Mouse (Mus musculus) adrenal gland, adult (tissue): ENCODE measurements at regions not wholly inside any gene's neighbourhood (a gene's known extent, or its start where the extent isn't known, plus 50 kb on each side); places are given as distances from the start of the nearest gene placed in this dataset.

Source experiments
- DNase-seq, 2 experiments: peaks; one replicate each; pipeline ENCODE4 v3.0.0; 2022 to 2023; ENCODE audit warnings: low spot score in 1 of 2; ENCODE audit not compliant: inconsistent age in 2 of 2

GRCm38 (mm10) chr10:84080236-84080635 is 357.6 kb downstream of the 1500009L16Rik start:
- no peak for DNase-seq

- DNase-seq = no peak
Observed at GRCm38 (mm10) chr10:84081673-84082072, 358.7 kb downstream of the Nuak1 start.

- DNase-seq = no peak
Observed at GRCm38 (mm10) chr10:84087528-84087927, 352.9 kb downstream of the Nuak1 start.

DNA sequence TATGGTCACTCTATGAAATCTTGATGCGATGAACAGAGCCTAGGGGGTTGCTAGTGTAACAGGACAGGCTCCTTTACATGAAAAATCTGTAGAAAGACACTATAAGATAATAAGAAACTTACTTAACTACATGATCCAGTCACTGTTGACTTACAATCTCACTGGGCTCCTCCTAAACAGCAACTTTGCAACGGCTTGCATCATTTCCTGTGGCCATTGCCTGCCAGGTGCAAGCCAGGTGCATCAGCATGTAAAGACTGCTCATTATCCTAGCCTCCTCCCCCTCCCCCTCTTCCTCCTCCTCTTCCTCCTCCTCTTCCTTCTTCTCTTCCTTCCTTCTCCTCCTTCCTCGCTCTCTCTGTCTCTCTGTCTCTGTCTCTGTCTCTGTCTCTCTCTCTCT is 352.5 kb downstream of the Nuak1 start:
- DNase-seq = no peak

DNA sequence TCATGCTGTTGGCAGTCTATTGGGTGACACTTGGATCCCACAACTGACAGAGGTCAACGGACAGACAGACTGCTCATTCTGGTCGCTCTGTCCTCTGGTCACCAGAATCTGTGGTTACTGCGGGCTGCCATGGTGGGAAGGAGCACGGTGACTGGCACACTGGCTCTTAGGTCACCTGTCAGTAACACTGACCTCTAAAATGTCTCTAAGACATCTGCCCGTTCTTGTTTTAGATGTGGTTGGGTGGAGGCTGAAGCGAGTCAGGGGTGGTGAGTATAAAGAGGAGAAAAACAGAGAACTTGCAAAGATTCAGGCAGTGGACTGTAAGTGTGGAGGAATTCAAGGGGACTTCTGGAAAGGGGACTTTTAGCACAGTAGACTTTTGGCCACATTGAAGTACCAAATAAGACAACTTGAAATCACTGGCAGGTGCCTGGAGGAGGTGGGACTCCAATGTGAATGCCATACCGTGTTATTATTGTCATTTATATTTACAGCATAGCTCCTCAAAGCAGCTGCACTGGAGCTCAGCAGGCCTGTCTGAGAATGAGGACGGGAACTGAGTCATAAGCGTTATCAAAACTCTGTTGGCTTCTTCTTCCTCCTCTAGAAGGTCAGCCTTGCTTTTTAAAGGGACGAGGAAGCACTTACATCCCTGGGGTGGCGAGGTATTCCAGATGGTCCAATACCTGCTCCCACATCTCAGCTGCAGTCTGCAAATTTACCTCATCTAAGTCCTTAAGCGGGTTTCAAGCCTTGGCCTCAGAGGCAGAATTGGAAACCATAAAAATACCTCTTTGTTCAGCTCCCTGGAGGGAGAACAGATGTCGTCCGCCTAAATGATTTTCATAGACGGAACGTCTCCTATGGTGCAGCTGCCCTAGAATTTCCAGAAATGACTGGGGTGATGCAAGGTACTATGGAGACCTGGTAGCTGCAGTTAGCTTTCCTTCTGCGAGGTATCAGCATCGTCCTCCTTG is 351.3 kb downstream of the Nuak1 start:
- DNase-seq = no peak

DNA sequence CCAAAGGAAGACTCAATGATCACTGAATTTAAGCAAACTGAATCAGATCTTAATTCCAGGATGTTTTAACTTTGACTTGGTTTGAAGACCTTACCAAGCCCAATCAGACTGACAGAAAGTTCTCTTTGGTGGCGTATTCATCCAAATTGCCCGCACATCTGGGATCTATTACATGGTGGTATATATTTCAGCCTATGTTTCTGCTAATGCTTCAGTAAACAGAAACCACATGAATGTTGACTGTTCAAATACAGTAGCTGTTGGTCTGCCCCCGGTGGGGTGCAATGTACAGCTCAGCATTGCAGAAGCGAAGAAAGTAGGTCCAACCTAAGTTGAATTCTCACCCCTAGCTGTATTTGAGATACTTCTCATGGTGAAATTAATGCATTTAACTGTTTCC is 346.5 kb downstream of the Nuak1 start:
- DNase-seq = no peak

GRCm38 (mm10) chr10:84097196-84097595 is 343.2 kb downstream of the Nuak1 start:
- DNase-seq = no peak

- peak in 1 of 2 experiments; percentile 28 for DNase-seq
Observed at GRCm38 (mm10) chr10:84103985-84104384, 336.4 kb downstream of the Nuak1 start.

GRCm38 (mm10) chr10:84104556-84104955 is 335.8 kb downstream of the Nuak1 start:
- no peak for DNase-seq

- DNase-seq = no peak
Observed at GRCm38 (mm10) chr10:84109680-84110371, 330.6 kb downstream of the Nuak1 start.

- DNase-seq = no peak
Observed at GRCm38 (mm10) chr10:84110372-84110985, 329.9 kb downstream of the Nuak1 start.

- DNase-seq = no peak
Observed at GRCm38 (mm10) chr10:84111502-84111901, 328.9 kb downstream of the Nuak1 start.

DNA sequence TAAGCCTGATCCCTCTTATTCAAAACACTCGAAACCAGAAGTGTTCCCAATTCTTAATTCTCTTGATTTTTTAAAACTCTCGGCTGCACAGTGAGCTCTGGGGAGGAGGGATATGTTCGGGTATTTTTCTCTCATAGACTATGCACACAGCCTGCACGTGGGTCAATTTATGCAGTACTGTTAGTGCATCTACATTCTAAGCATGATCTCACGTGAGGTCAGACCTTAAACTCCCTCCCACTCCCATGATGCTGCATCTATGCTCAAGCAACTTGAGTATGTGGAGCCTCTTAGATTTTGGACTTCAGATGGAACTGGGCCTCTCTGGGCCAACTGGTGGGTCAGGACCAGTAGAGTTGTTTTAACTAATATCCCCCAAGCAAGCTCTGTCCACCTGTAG is 328.5 kb downstream of the Nuak1 start:
- DNase-seq = no peak

DNA sequence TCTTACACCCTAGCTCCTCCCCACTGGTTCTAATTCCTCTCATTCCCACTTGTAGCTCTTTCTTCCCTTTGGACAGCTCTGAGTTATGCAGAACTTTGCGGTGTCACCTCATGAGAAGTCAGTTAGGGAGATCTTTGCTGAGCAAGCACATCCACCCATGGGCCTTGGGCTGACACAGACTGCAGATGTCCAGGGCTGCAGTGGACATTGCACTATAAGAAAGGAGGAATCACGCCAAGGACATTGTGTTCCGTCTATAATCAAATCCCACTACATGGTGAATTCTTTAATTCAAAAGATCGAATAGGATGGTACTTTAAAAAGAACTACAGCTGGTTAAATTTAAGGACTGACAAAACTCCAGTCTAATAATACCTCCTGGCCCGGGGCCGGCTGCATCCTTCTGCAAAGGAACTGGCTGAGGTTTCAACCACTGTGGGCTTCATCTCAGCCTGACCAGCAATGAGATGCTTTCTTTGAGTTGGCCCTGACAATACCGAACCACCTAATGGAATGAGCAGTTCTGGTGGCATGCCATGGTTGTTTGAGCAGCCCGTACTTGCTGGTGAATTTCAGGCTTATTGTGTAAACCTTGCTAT is 320.3 kb downstream of the Nuak1 start:
- DNase-seq = no peak

GRCm38 (mm10) chr10:84137019-84137658 is 303.3 kb downstream of the Nuak1 start:
- no peak for DNase-seq

- DNase-seq = no peak
Observed at GRCm38 (mm10) chr10:84142741-84143454, 297.5 kb downstream of the Nuak1 start.

- no peak for DNase-seq
Observed at GRCm38 (mm10) chr10:84143674-84144343, 296.6 kb downstream of the Nuak1 start.

DNA sequence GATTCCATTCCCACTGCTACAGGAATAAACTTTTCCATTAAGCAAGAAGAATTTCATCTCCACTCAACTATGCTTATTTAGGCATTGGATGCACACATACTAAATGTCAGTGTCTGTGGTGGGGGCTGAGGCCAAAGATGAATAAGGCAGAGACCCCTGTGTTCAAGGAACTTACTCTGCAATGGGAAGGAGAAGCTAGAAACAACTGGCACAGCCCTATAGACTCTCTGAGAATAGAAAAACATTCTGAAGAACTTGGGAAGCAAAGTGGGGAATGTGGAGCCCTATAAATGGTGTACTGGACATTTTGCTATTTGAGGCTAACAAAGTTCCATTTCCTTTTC is 296.1 kb downstream of the Nuak1 start:
- DNase-seq = no peak

- no peak for DNase-seq
Observed at GRCm38 (mm10) chr10:84147305-84147984, 293.0 kb downstream of the Nuak1 start.
